Mouse (Mus musculus): Measurements from ENCODE around the gene Brox.
"Not testable (repeated sequence)": the region's sequence is repeated elsewhere in the genome, so short reads cannot be mapped to it uniquely, and the experiment has no call there.

- not testable (repeated sequence) for TF ChIP-seq CTCF (IDR thresholded peaks at IDR 0.05; ENCODE audit: low read depth, low read length); POLR2A (IDR thresholded peaks at IDR 0.05; ENCODE audit: borderline replicate concordance, low read depth, low read length)
These were observed 12.5 kb upstream of the Brox start for GRCm38 (mm10) chr1:183309601-183310000.

All from bone marrow macrophage, adult 2 months (primary cell).